ENCODE assay signal across 8 mouse cellular contexts in genomic region chr3:90266901-90267775, GRCm38 (mm10). TPM values are rescaled to one million over a fixed set of nuclear protein-coding genes. Genes with fewer than 3 reads are reported as not detected.
DNase-seq lines count a peak whose midpoint lies in the region; ATAC-seq lines count a peak whose summit lies in the region.

No protein-coding gene starts in this region.

- peak overlapping the region; percentile 98 for H3K27ac ChIP-seq in midbrain, embryonic 10.5 days (replicated peaks)
- H3K27ac ChIP-seq in midbrain, embryonic 16.5 days (ENCODE audit: low read length), result no peak overlapping the region
- H3K27ac ChIP-seq in limb, embryonic 12.5 days, result no peak overlapping the region

- intact Hi-C loops in heart, postnatal 36 days (cut with DNase I), result loop anchor here (5.0 kb wide), 1 partner anchor 200 kb away; the partner anchor contains the start of gene Npr1
- intact Hi-C loops in gastrocnemius, postnatal 14 days (cut with DNase I; ENCODE audit: low total_unique reads), result loop anchor here (10.0 kb wide), 1 partner anchor 108 kb away; no protein-coding TSS in a partner anchor

- no peaks in the 10 kb centered on the region for H3K27me3 ChIP-seq in midbrain, embryonic 10.5 days (ENCODE audit: low read depth, poor library complexity, severe bottlenecking)
- no peaks in the 10 kb centered on the region for H3K27me3 ChIP-seq in midbrain, embryonic 16.5 days (ENCODE audit: control insufficient read depth, insufficient read depth, low read depth, low read length)
- no peaks in the 10 kb centered on the region for H3K27me3 ChIP-seq in limb, embryonic 12.5 days

- no peaks in the 10 kb centered on the region for H3K9me3 ChIP-seq in midbrain, embryonic 10.5 days (replicated peaks)
- H3K9me3 ChIP-seq in midbrain, embryonic 16.5 days (replicated peaks; ENCODE audit: control insufficient read depth, low read length, poor library complexity, severe bottlenecking), result no peaks in the 10 kb centered on the region
- H3K9me3 ChIP-seq in limb, embryonic 12.5 days, result no peaks in the 10 kb centered on the region

- H3K9ac ChIP-seq in midbrain, embryonic 16.5 days (ENCODE audit: low read depth, low read length), result no peak overlapping the region
- no peak overlapping the region; the same call in 1 of the 2 replicates for H3K9ac ChIP-seq in limb, embryonic 12.5 days (replicated peaks)

- no peak overlapping the region for H3K4me2 ChIP-seq in midbrain, embryonic 16.5 days (ENCODE audit: low read length)
- peak overlapping the region; percentile 74; the same call in 1 of the 2 replicates for H3K4me2 ChIP-seq in limb, embryonic 12.5 days

- peak; percentile 95 for DNase-seq in heart, adult 11 months
- no peak for DNase-seq in heart, postnatal 36 days
- no peak for DNase-seq in midbrain, embryonic 10.5 days (ENCODE audit: low spot score)
- DNase-seq in thymus, postnatal 0 days (ENCODE audit: low spot score), result peak; percentile 30
- DNase-seq in gastrocnemius, postnatal 14 days, result no peak
- no peak for DNase-seq in layer of hippocampus, postnatal 10 days (ENCODE audit: low spot score in 2 of 2)

- 92% methylated on average over 20 of the region's 20 CpGs for WGBS in midbrain, embryonic 10.5 days
- WGBS in midbrain, embryonic 16.5 days, result 91% methylated on average over 20 of the region's 20 CpGs
- WGBS in limb, embryonic 12.5 days, result 92% methylated on average over 20 of the region's 20 CpGs

- peaks cover 30% of the 10 kb centered on the region for H3K4me1 ChIP-seq in midbrain, embryonic 10.5 days
- H3K4me1 ChIP-seq in midbrain, embryonic 16.5 days (ENCODE audit: control insufficient read depth, insufficient read depth, low read length), result peaks cover 10% of the 10 kb centered on the region
- H3K4me1 ChIP-seq in limb, embryonic 12.5 days (replicated peaks), result peaks cover 15% of the 10 kb centered on the region

- H3K4me3 ChIP-seq in midbrain, embryonic 10.5 days, result peak overlapping the region; percentile 91; the same call in 1 of the 2 replicates
- no peak overlapping the region for H3K4me3 ChIP-seq in midbrain, embryonic 16.5 days (ENCODE audit: low read depth, low read length)
- peak overlapping the region; percentile 89; the same call in 1 of the 2 replicates for H3K4me3 ChIP-seq in limb, embryonic 12.5 days (replicated peaks)

- peaks cover 69% of the 10 kb centered on the region for H3K36me3 ChIP-seq in midbrain, embryonic 10.5 days
- H3K36me3 ChIP-seq in midbrain, embryonic 16.5 days (ENCODE audit: control insufficient read depth, insufficient read depth, low read length), result peaks cover 16% of the 10 kb centered on the region
- peaks cover 49% of the 10 kb centered on the region for H3K36me3 ChIP-seq in limb, embryonic 12.5 days

- ATAC-seq in midbrain, embryonic 16.5 days, result no peak
- no peak for ATAC-seq in limb, embryonic 12.5 days (ENCODE audit: insufficient number of reproducible peaks, insufficient read depth, low FRiP score, low TSS enrichment, low read depth)

RNA-seq across cellular contexts. Expression of gene Dennd4b, which starts 2.2 kb away (rescaled TPM):
- 10 to 100 TPM; 34.0 to 34.5 TPM for total RNA-seq in heart, postnatal 36 days (2021)
- 6.9 and 7.0 TPM in 2 replicates for polyA plus RNA-seq in midbrain, embryonic 10.5 days (2016; fragmentation: Nextera tagmentation; extraction: Ambion mirVana)
- polyA plus RNA-seq in midbrain, embryonic 16.5 days (2015; fragmentation: Nextera tagmentation; extraction: Ambion mirVana), result 7.8 and 8.5 TPM in 2 replicates
- polyA plus RNA-seq in limb, embryonic 12.5 days (2016; fragmentation: Nextera tagmentation; extraction: Ambion mirVana), result 5.7 and 5.9 TPM in 2 replicates
- polyA plus RNA-seq in thymus, postnatal 0 days (2015; fragmentation: Nextera tagmentation; extraction: Ambion mirVana), result 9.4 TPM in 2 replicates
- total RNA-seq in gastrocnemius, postnatal 14 days (2021), result 10 to 100 TPM; 44.8 to 45.3 TPM
- 10 to 100 TPM; 23.1 to 28.8 TPM for total RNA-seq in layer of hippocampus, postnatal 10 days (2021)

RNA-seq across cellular contexts. Expression of gene Crtc2, which starts 13.2 kb away (rescaled TPM):
- total RNA-seq in heart, postnatal 36 days (2021), result 10 to 100 TPM; 18.2 to 20.8 TPM
- 18.5 and 20.9 TPM in 2 replicates for polyA plus RNA-seq in midbrain, embryonic 10.5 days (2016; fragmentation: Nextera tagmentation; extraction: Ambion mirVana)
- polyA plus RNA-seq in midbrain, embryonic 16.5 days (2015; fragmentation: Nextera tagmentation; extraction: Ambion mirVana), result 21.5 and 24.6 TPM in 2 replicates
- polyA plus RNA-seq in limb, embryonic 12.5 days (2016; fragmentation: Nextera tagmentation; extraction: Ambion mirVana), result 18.6 and 30.3 TPM in 2 replicates
- 16.1 and 21.1 TPM in 2 replicates for polyA plus RNA-seq in thymus, postnatal 0 days (2015; fragmentation: Nextera tagmentation; extraction: Ambion mirVana)
- total RNA-seq in gastrocnemius, postnatal 14 days (2021), result 10 to 100 TPM; 13.5 to 14.1 TPM
- total RNA-seq in layer of hippocampus, postnatal 10 days (2021), result 10 to 100 TPM; 29.8 to 34.6 TPM

RNA-seq across cellular contexts. Expression of gene Slc39a1, which starts 19.2 kb away (rescaled TPM):
- total RNA-seq in heart, postnatal 36 days (2021), result 10 to 100 TPM; 82.5 to 90.4 TPM
- polyA plus RNA-seq in midbrain, embryonic 10.5 days (2016; fragmentation: Nextera tagmentation; extraction: Ambion mirVana), result 69.6 and 81.8 TPM in 2 replicates
- polyA plus RNA-seq in midbrain, embryonic 16.5 days (2015; fragmentation: Nextera tagmentation; extraction: Ambion mirVana), result 43.0 and 46.8 TPM in 2 replicates
- 56.8 and 62.0 TPM in 2 replicates for polyA plus RNA-seq in limb, embryonic 12.5 days (2016; fragmentation: Nextera tagmentation; extraction: Ambion mirVana)
- polyA plus RNA-seq in thymus, postnatal 0 days (2015; fragmentation: Nextera tagmentation; extraction: Ambion mirVana), result 92.7 and 96.1 TPM in 2 replicates
- 10 to 100 TPM; 57.8 to 62.7 TPM for total RNA-seq in gastrocnemius, postnatal 14 days (2021)
- total RNA-seq in layer of hippocampus, postnatal 10 days (2021), result 10 to 100 TPM; 48.6 to 52.3 TPM

RNA-seq across cellular contexts. Expression of gene Creb3l4, which starts 23.8 kb away (rescaled TPM):
- total RNA-seq in heart, postnatal 36 days (2021), result not detected
- polyA plus RNA-seq in midbrain, embryonic 10.5 days (2016; fragmentation: Nextera tagmentation; extraction: Ambion mirVana), result 4.6 and 4.9 TPM in 2 replicates
- polyA plus RNA-seq in midbrain, embryonic 16.5 days (2015; fragmentation: Nextera tagmentation; extraction: Ambion mirVana), result 1.1 and 2.2 TPM in 2 replicates
- polyA plus RNA-seq in limb, embryonic 12.5 days (2016; fragmentation: Nextera tagmentation; extraction: Ambion mirVana), result 11.7 and 12.9 TPM in 2 replicates
- 3.3 and 3.9 TPM in 2 replicates for polyA plus RNA-seq in thymus, postnatal 0 days (2015; fragmentation: Nextera tagmentation; extraction: Ambion mirVana)
- total RNA-seq in gastrocnemius, postnatal 14 days (2021), result under 1 TPM; 0.27 to 0.39 TPM
- not detected for total RNA-seq in layer of hippocampus, postnatal 10 days (2021)

RNA-seq across cellular contexts. Expression of gene Gatad2b, which starts 25.8 kb away (rescaled TPM):
- 10 to 100 TPM; 50.1 to 50.7 TPM for total RNA-seq in heart, postnatal 36 days (2021)
- 13.6 and 14.1 TPM in 2 replicates for polyA plus RNA-seq in midbrain, embryonic 10.5 days (2016; fragmentation: Nextera tagmentation; extraction: Ambion mirVana)
- polyA plus RNA-seq in midbrain, embryonic 16.5 days (2015; fragmentation: Nextera tagmentation; extraction: Ambion mirVana), result 10.9 and 12.0 TPM in 2 replicates
- polyA plus RNA-seq in limb, embryonic 12.5 days (2016; fragmentation: Nextera tagmentation; extraction: Ambion mirVana), result 17.7 and 19.5 TPM in 2 replicates
- 10.1 and 14.1 TPM in 2 replicates for polyA plus RNA-seq in thymus, postnatal 0 days (2015; fragmentation: Nextera tagmentation; extraction: Ambion mirVana)
- total RNA-seq in gastrocnemius, postnatal 14 days (2021), result 10 to 100 TPM; 41.5 to 43.2 TPM
- 10 to 100 TPM; 79.6 to 94.1 TPM for total RNA-seq in layer of hippocampus, postnatal 10 days (2021)

Comparison
In these comparisons a context has a peak if more than half of its experiments do, and no peak if none do; other contexts are left out.
1. DNase-seq: peak in heart, adult 11 months (single experiment) and thymus, postnatal 0 days (single experiment); none in heart, postnatal 36 days (0 of 2), midbrain, embryonic 10.5 days (single experiment), gastrocnemius, postnatal 14 days (single experiment) and layer of hippocampus, postnatal 10 days (0 of 2).